10 mouse cellular contexts compared by ENCODE assay signal in the genomic region with DNA sequence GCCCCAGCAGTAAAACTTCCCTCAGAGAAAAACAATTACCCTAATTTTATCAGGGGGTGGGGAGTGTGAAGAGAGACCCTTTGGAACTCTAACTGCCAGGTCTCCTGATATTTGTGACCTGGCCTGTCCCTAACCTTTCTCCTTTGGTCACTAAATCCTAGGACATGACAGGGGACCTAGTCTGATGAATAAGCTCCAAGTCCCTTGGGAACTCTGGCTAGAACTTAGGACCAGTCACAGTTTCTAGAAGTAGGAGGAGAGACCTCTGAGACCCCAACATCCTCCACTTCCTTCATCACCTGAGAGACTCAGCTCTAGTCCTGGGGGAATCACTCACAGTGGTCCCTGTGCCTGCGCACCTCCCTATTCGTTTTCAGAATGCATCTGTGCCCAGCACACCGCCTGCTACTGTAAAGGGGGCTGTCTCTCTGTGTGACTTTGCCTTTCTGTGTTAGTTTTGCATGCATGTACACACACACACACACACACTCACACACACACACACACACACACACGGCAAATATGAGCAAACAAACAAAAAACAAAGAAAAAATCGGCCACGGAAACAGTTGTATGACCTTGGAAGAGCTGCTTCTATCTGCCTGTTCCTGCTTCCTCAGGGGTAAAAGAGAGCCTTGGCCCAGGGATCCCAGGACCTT. TPM values are rescaled to one million over a fixed set of nuclear protein-coding genes. Genes with fewer than 3 reads are reported as not detected.
DNase-seq lines count a peak whose midpoint lies in the region; ATAC-seq and TF ChIP-seq lines count a peak whose summit lies in the region.
"Had no signal": no experiment of that assay in that cellular context is flagged by ENCODE, and none has a peak within 500 bp of the region (broad histone marks: within the 10 kb centered on the region; RNA-seq: fewer than 3 reads in every experiment).

No protein-coding gene starts in this region.

- H3K9ac ChIP-seq in heart, adult 2 months (ENCODE audit: low read depth, low read length), result peak overlapping the region; percentile 68
- H3K9ac ChIP-seq in forebrain, embryonic 14.5 days (ENCODE audit: low read length), result peak overlapping the region; percentile 95
- H3K9ac ChIP-seq in liver, embryonic 13.5 days, result peak overlapping the region; percentile 22; the same call in 1 of the 2 replicates

- H3K9me3 ChIP-seq in E14TG2a.4 (ENCODE audit: low read length), result no peaks in the 10 kb centered on the region
- no peaks in the 10 kb centered on the region for H3K9me3 ChIP-seq in forebrain, embryonic 14.5 days (replicated peaks; ENCODE audit: control insufficient read depth, low read length)
- no peaks in the 10 kb centered on the region for H3K9me3 ChIP-seq in liver, embryonic 13.5 days (replicated peaks)
- H3K9me3 ChIP-seq: megakaryocyte, embryonic 14.5 days had no signal

- ATAC-seq in forebrain, embryonic 14.5 days, result no peak
- no peak for ATAC-seq in liver, embryonic 13.5 days (ENCODE audit: low read depth)
- ATAC-seq in activated CD4-positive, CD25-positive, alpha-beta regulatory T cell, adult 4 months, result no peak

- 23% methylated on average over 6 of the region's 6 CpGs for WGBS in heart, adult 2 months
- WGBS in forebrain, embryonic 14.5 days, result 6% methylated on average over 6 of the region's 6 CpGs
- 28% methylated on average over 6 of the region's 6 CpGs for WGBS in liver, embryonic 13.5 days (ENCODE audit: insufficient replicate concordance)

- no peak for TF ChIP-seq EP300 in heart, adult 2 months (IDR thresholded peaks at IDR 0.05; ENCODE audit: insufficient read depth, low read depth, low read length)

- peak overlapping the region; percentile 94 for H3K4me2 ChIP-seq in forebrain, embryonic 14.5 days (ENCODE audit: low read length)
- peak overlapping the region; percentile 52 for H3K4me2 ChIP-seq in liver, embryonic 13.5 days

- H3K4me3 ChIP-seq in heart, adult 2 months, result peak overlapping the region; percentile 63
- peak overlapping the region; percentile 76 for H3K4me3 ChIP-seq in E14TG2a.4 (replicated peaks; ENCODE audit: low read length)
- H3K4me3 ChIP-seq in forebrain, embryonic 14.5 days (ENCODE audit: low read depth, low read length), result peak overlapping the region; percentile 60
- H3K4me3 ChIP-seq in liver, embryonic 13.5 days (replicated peaks), result peak overlapping the region; percentile 49

- H3K4me1 ChIP-seq in heart, adult 2 months (ENCODE audit: control insufficient read depth, insufficient read depth, low read length), result peaks cover 16% of the 10 kb centered on the region
- peaks cover 55% of the 10 kb centered on the region for H3K4me1 ChIP-seq in E14TG2a.4 (replicated peaks; ENCODE audit: low read depth, low read length)
- peaks cover 52% of the 10 kb centered on the region for H3K4me1 ChIP-seq in forebrain, embryonic 14.5 days (ENCODE audit: control insufficient read depth, insufficient read depth, low read length)
- peaks cover 38% of the 10 kb centered on the region for H3K4me1 ChIP-seq in liver, embryonic 13.5 days (replicated peaks)

- H3K36me3 ChIP-seq in heart, adult 2 months (ENCODE audit: control insufficient read depth, insufficient read depth, low read length), result no peaks in the 10 kb centered on the region
- no peaks in the 10 kb centered on the region for H3K36me3 ChIP-seq in E14TG2a.4 (ENCODE audit: insufficient read depth, low read length)
- H3K36me3 ChIP-seq in forebrain, embryonic 14.5 days (ENCODE audit: control insufficient read depth, insufficient read depth, low read length), result no peaks in the 10 kb centered on the region
- H3K36me3 ChIP-seq in liver, embryonic 13.5 days, result no peaks in the 10 kb centered on the region

- no peak for TF ChIP-seq CTCF in heart, adult 2 months (IDR thresholded peaks at IDR 0.05)
- TF ChIP-seq CTCF in E14TG2a.4 (conservative IDR thresholded peaks at IDR 0.05; ENCODE audit: low read length), result no peak

- no peak for TF ChIP-seq POLR2A in heart, adult 2 months (IDR thresholded peaks at IDR 0.05; ENCODE audit: insufficient read depth, low read depth, low read length)

- no peaks in the 10 kb centered on the region for H3K27me3 ChIP-seq in heart, adult 2 months (ENCODE audit: control insufficient read depth, insufficient read depth, low read length)
- peaks cover 78% of the 10 kb centered on the region for H3K27me3 ChIP-seq in E14TG2a.4 (ENCODE audit: insufficient read depth, low read length)
- H3K27me3 ChIP-seq in forebrain, embryonic 14.5 days (replicated peaks; ENCODE audit: control insufficient read depth, insufficient read depth, low read length), result no peaks in the 10 kb centered on the region
- peaks cover 96% of the 10 kb centered on the region for H3K27me3 ChIP-seq in liver, embryonic 13.5 days

- H3K79me2 ChIP-seq in heart, adult 2 months (replicated peaks; ENCODE audit: control insufficient read depth, insufficient read depth, low read length), result no peaks in the 10 kb centered on the region

- DNase-seq in heart, adult 2 months, result no peak
- no peak for DNase-seq in heart, adult 18-20 months
- DNase-seq in forebrain, embryonic 14.5 days (ENCODE audit: low spot score), result peak; percentile 47
- no peak for DNase-seq in liver, embryonic 13.5 days
- no peak for DNase-seq in frontal cortex, postnatal 14 days (ENCODE audit: low spot score in 2 of 2)
- no peak for DNase-seq in cerebellum, adult 11 months

- intact Hi-C loops in heart, adult 2 months (cut with DNase I), result no loop called here

- H3K27ac ChIP-seq in heart, adult 2 months, result peak overlapping the region; percentile 99
- H3K27ac ChIP-seq in forebrain, embryonic 14.5 days (ENCODE audit: low read depth, low read length), result peak overlapping the region; percentile 99
- H3K27ac ChIP-seq in liver, embryonic 13.5 days, result no peak overlapping the region

RNA-seq across cellular contexts. Expression of a gene that starts 18.8 kb away (rescaled TPM):
- 10 to 100 TPM; 58.7 to 61.8 TPM for total RNA-seq in heart, adult 2 months (2021)
- 60.2 and 61.0 TPM in 2 replicates for polyA plus RNA-seq in heart, adult 2 months (2012; rRNA removed)
- 10 to 100 TPM; 56.5 to 59.8 TPM for total RNA-seq in heart, adult 18-20 months (2021)
- polyA plus RNA-seq in forebrain, embryonic 14.5 days (2014; fragmentation: Nextera tagmentation; extraction: Ambion mirVana), result 170 and 177 TPM in 2 replicates
- 1.9 and 2.2 TPM in 2 replicates for polyA plus RNA-seq in liver, embryonic 13.5 days (2015; fragmentation: Nextera tagmentation; extraction: Ambion mirVana)
- polyA plus RNA-seq in activated CD4-positive, CD25-positive, alpha-beta regulatory T cell, adult 4 months (2017; shearing (Covaris generic)), result under 1 TPM in 1 of 2 experiments, not detected in 1; 0.41 TPM

RNA-seq across cellular contexts. Expression of a gene that starts 18.9 kb away (rescaled TPM):
- total RNA-seq in heart, adult 2 months (2021), result 1 to 10 TPM; 7.5 to 9.0 TPM
- polyA plus RNA-seq in heart, adult 2 months (2012; rRNA removed), result 9.9 and 12.3 TPM in 2 replicates
- total RNA-seq in heart, adult 18-20 months (2021), result 1 to 10 TPM; 5.8 to 6.9 TPM
- 10.6 and 13.8 TPM in 2 replicates for polyA plus RNA-seq in forebrain, embryonic 14.5 days (2014; fragmentation: Nextera tagmentation; extraction: Ambion mirVana)
- polyA plus RNA-seq in liver, embryonic 13.5 days (2015; fragmentation: Nextera tagmentation; extraction: Ambion mirVana), result 11.8 and 12.7 TPM in 2 replicates
- polyA plus RNA-seq in activated CD4-positive, CD25-positive, alpha-beta regulatory T cell, adult 4 months (2017; shearing (Covaris generic)), result 10 to 100 TPM in 1 of 2 experiments, 1 to 10 TPM in 1; 8.3 to 17.8 TPM

RNA-seq across cellular contexts. Expression of a gene that starts 28.2 kb away (rescaled TPM):
- total RNA-seq in heart, adult 2 months (2021), result 10 to 100 TPM; 52.5 to 55.8 TPM
- polyA plus RNA-seq in heart, adult 2 months (2012; rRNA removed), result 43.3 and 57.2 TPM in 2 replicates
- 10 to 100 TPM; 53.5 to 54.9 TPM for total RNA-seq in heart, adult 18-20 months (2021)
- 111 and 112 TPM in 2 replicates for polyA plus RNA-seq in forebrain, embryonic 14.5 days (2014; fragmentation: Nextera tagmentation; extraction: Ambion mirVana)
- polyA plus RNA-seq in liver, embryonic 13.5 days (2015; fragmentation: Nextera tagmentation; extraction: Ambion mirVana), result 72.6 and 81.6 TPM in 2 replicates
- polyA plus RNA-seq in activated CD4-positive, CD25-positive, alpha-beta regulatory T cell, adult 4 months (2017; shearing (Covaris generic)), result 10 to 100 TPM; 51.8 to 56.8 TPM

RNA-seq across cellular contexts. Expression of a gene that starts 48.8 kb away (rescaled TPM):
- not detected for total RNA-seq in heart, adult 2 months (2021)
- 0.06 TPM in 1 of 2 replicates, not detected in the other for polyA plus RNA-seq in heart, adult 2 months (2012; rRNA removed)
- total RNA-seq in heart, adult 18-20 months (2021), result not detected
- 0.06 and 0.09 TPM in 2 replicates for polyA plus RNA-seq in forebrain, embryonic 14.5 days (2014; fragmentation: Nextera tagmentation; extraction: Ambion mirVana)
- not detected in 2 replicates for polyA plus RNA-seq in liver, embryonic 13.5 days (2015; fragmentation: Nextera tagmentation; extraction: Ambion mirVana)
- polyA plus RNA-seq in activated CD4-positive, CD25-positive, alpha-beta regulatory T cell, adult 4 months (2017; shearing (Covaris generic)), result under 1 TPM in 1 of 2 experiments, not detected in 1; 0.46 TPM
- total RNA-seq: common myeloid progenitor, adult 5-6 weeks had no signal

Comparison
In these comparisons a context has a peak if more than half of its experiments do, and no peak if none do; other contexts are left out.
1. H3K9ac ChIP-seq: peak in every context shown above with its lines; median percentile 95 in forebrain, embryonic 14.5 days; 68 in heart, adult 2 months; 22 in liver, embryonic 13.5 days.
2. RNA of a gene that starts 18.8 kb away (polyA plus RNA-seq): 170 to 177 TPM in forebrain, embryonic 14.5 days and 60.2 to 61.0 TPM in heart, adult 2 months; 1.9 to 2.2 TPM in liver, embryonic 13.5 days and 0.41 TPM in activated CD4-positive, CD25-positive, alpha-beta regulatory T cell, adult 4 months; every median in the first group is over 10 times any median in the second.
3. Peak in every context shown above with its lines, with median percentiles within 50 percentile points of each other: H3K4me3 ChIP-seq.